Mouse (Mus musculus): ENCODE results near the gene Whrn. TPM values are rescaled to one million over a fixed set of nuclear protein-coding genes. Genes with fewer than 3 reads are reported as not detected.

Gene Whrn
- polyA plus RNA-seq, 1 experiment: 28.9 TPM

GRCm38 (mm10) chr4:63401620-63402019, 94.2 kb downstream of the Whrn start:
- no peaks in the 10 kb centered on the region for H3K79me3 ChIP-seq (ENCODE audit: low read depth)
- H3K79me2 ChIP-seq (ENCODE audit: control insufficient read depth, insufficient read depth): no peaks in the 10 kb centered on the region
- TF ChIP-seq USF1 (IDR thresholded peaks at IDR 0.05; ENCODE audit: low read depth) (no peak), CEBPB (IDR thresholded peaks at IDR 0.05; ENCODE audit: low read depth) (no peak), MYOD1 (IDR thresholded peaks at IDR 0.05; ENCODE audit: control insufficient read depth, insufficient read length, low read depth) (no peak), FOSL1 (IDR thresholded peaks at IDR 0.05; ENCODE audit: insufficient read depth, low read length, poor library complexity, severe bottlenecking) (no peak), MYOG (IDR thresholded peaks at IDR 0.05; ENCODE audit: control insufficient read depth, extremely low read depth, insufficient read length) (no peak)
- no peak overlapping the region for H3ac ChIP-seq (ENCODE audit: control insufficient read depth, insufficient read length, low read depth)
- H3K27me3 ChIP-seq (ENCODE audit: control insufficient read depth, insufficient read depth, insufficient read length): no peaks in the 10 kb centered on the region
- H3K36me3 ChIP-seq (ENCODE audit: control insufficient read depth, insufficient read depth): no peaks in the 10 kb centered on the region
- H3K4me3 ChIP-seq (ENCODE audit: insufficient read depth, poor library complexity, severe bottlenecking): no peak overlapping the region

- Histone ChIP-seq H3K27me3 (ENCODE audit: control insufficient read depth, insufficient read depth, insufficient read length) (no peaks in the 10 kb centered on the region), H3K79me2 (ENCODE audit: control insufficient read depth, insufficient read depth) (no peaks in the 10 kb centered on the region), H3K79me3 (ENCODE audit: low read depth) (no peaks in the 10 kb centered on the region), H3K36me3 (ENCODE audit: control insufficient read depth, insufficient read depth) (no peaks in the 10 kb centered on the region), H3ac (ENCODE audit: control insufficient read depth, insufficient read length, low read depth) (no peak overlapping the region), H3K4me3 (ENCODE audit: insufficient read depth, poor library complexity, severe bottlenecking) (no peak overlapping the region)
- TF ChIP-seq CEBPB (IDR thresholded peaks at IDR 0.05; ENCODE audit: low read depth) (no peak), MYOD1 (IDR thresholded peaks at IDR 0.05; ENCODE audit: control insufficient read depth, insufficient read length, low read depth) (no peak), USF1 (IDR thresholded peaks at IDR 0.05; ENCODE audit: low read depth) (no peak), MYOG (IDR thresholded peaks at IDR 0.05; ENCODE audit: control insufficient read depth, extremely low read depth, insufficient read length) (no peak), CTCF (IDR thresholded peaks at IDR 0.05; ENCODE audit: control insufficient read depth, insufficient read depth, insufficient read length) (no peak), FOSL1 (IDR thresholded peaks at IDR 0.05; ENCODE audit: insufficient read depth, low read length, poor library complexity, severe bottlenecking) (no peak), MAX (IDR thresholded peaks at IDR 0.05) (no peak)
Measured at GRCm38 (mm10) chr4:63400541-63401306, 95.1 kb downstream of the Whrn start.

GRCm38 (mm10) chr4:63399691-63400270, 96.0 kb downstream of the Whrn start:
- no peak for TF ChIP-seq CEBPB (IDR thresholded peaks at IDR 0.05; ENCODE audit: low read depth)
- no peak for TF ChIP-seq FOSL1 (IDR thresholded peaks at IDR 0.05; ENCODE audit: insufficient read depth, low read length, poor library complexity, severe bottlenecking)
- no peak for TF ChIP-seq MYOG (IDR thresholded peaks at IDR 0.05; ENCODE audit: control insufficient read depth, extremely low read depth, insufficient read length)
- TF ChIP-seq MYOD1 (IDR thresholded peaks at IDR 0.05; ENCODE audit: control insufficient read depth, insufficient read length, low read depth): no peak
- no peak for TF ChIP-seq MAX (IDR thresholded peaks at IDR 0.05)
- no peak for TF ChIP-seq CTCF (IDR thresholded peaks at IDR 0.05; ENCODE audit: control insufficient read depth, insufficient read depth, insufficient read length)
- no peak overlapping the region for H3K4me3 ChIP-seq (ENCODE audit: insufficient read depth, poor library complexity, severe bottlenecking)
- peak overlapping the region; percentile 28 for H3ac ChIP-seq (ENCODE audit: control insufficient read depth, insufficient read length, low read depth)
- H3K36me3 ChIP-seq (ENCODE audit: control insufficient read depth, insufficient read depth): peaks cover 4% of the 10 kb centered on the region
- H3K79me3 ChIP-seq (ENCODE audit: low read depth): no peaks in the 10 kb centered on the region
- no peaks in the 10 kb centered on the region for H3K79me2 ChIP-seq (ENCODE audit: control insufficient read depth, insufficient read depth)
- H3K27me3 ChIP-seq (ENCODE audit: control insufficient read depth, insufficient read depth, insufficient read length): no peaks in the 10 kb centered on the region

GRCm38 (mm10) chr4:63398854-63399609, 96.8 kb downstream of the Whrn start:
- Histone ChIP-seq H3ac (ENCODE audit: control insufficient read depth, insufficient read length, low read depth) (no peak overlapping the region), H3K36me3 (ENCODE audit: control insufficient read depth, insufficient read depth) (peaks cover 4% of the 10 kb centered on the region), H3K27me3 (ENCODE audit: control insufficient read depth, insufficient read depth, insufficient read length) (no peaks in the 10 kb centered on the region), H3K79me2 (ENCODE audit: control insufficient read depth, insufficient read depth) (no peaks in the 10 kb centered on the region), H3K4me3 (ENCODE audit: insufficient read depth, poor library complexity, severe bottlenecking) (no peak overlapping the region), H3K79me3 (ENCODE audit: low read depth) (no peaks in the 10 kb centered on the region)
- TF ChIP-seq MYOD1 (IDR thresholded peaks at IDR 0.05; ENCODE audit: control insufficient read depth, insufficient read length, low read depth) (peak; percentile 87), FOSL1 (IDR thresholded peaks at IDR 0.05; ENCODE audit: insufficient read depth, low read length, poor library complexity, severe bottlenecking) (no peak), CTCF (IDR thresholded peaks at IDR 0.05; ENCODE audit: control insufficient read depth, insufficient read depth, insufficient read length) (no peak), MYOG (IDR thresholded peaks at IDR 0.05; ENCODE audit: control insufficient read depth, extremely low read depth, insufficient read length) (no peak), MAX (IDR thresholded peaks at IDR 0.05) (peak; percentile 43)

GRCm38 (mm10) chr4:63397981-63398537, 97.7 kb downstream of the Whrn start:
- H3K79me3 ChIP-seq (ENCODE audit: low read depth): no peaks in the 10 kb centered on the region
- no peak for TF ChIP-seq CTCF (IDR thresholded peaks at IDR 0.05; ENCODE audit: control insufficient read depth, insufficient read depth, insufficient read length)
- H3ac ChIP-seq (ENCODE audit: control insufficient read depth, insufficient read length, low read depth): no peak overlapping the region
- no peaks in the 10 kb centered on the region for H3K79me2 ChIP-seq (ENCODE audit: control insufficient read depth, insufficient read depth)
- H3K27me3 ChIP-seq (ENCODE audit: control insufficient read depth, insufficient read depth, insufficient read length): no peaks in the 10 kb centered on the region
- H3K36me3 ChIP-seq (ENCODE audit: control insufficient read depth, insufficient read depth): peaks cover 4% of the 10 kb centered on the region
- no peak overlapping the region for H3K4me3 ChIP-seq (ENCODE audit: insufficient read depth, poor library complexity, severe bottlenecking)
